Mouse (Mus musculus): ENCODE results near the gene Lmbrd1. TPM values are rescaled to one million over a fixed set of nuclear protein-coding genes. Genes with fewer than 3 reads are reported as not detected.

Gene Lmbrd1
- total RNA-seq, 1 experiment: 21.8 TPM

- in situ Hi-C loops (cut with MboI; ENCODE audit: low sequenced_read_pairs in 2 of 2, unreplicated experiment in 2 of 2): no loop called here
- H3K9ac ChIP-seq (ENCODE audit: insufficient read depth, low read depth, low read length, poor library complexity, severe bottlenecking): no peak overlapping the region
- peaks cover 0 to 2% of the 10 kb centered on the region in 2 experiments; a peak in 1 of 4 replicates for H3K4me1 ChIP-seq (ENCODE audit: control insufficient read depth in 2 of 2, insufficient read depth in 2 of 2, low read length in 2 of 2, poor library complexity in 1 of 2)
- no peaks in the 10 kb centered on the region for H3K9me3 ChIP-seq (ENCODE audit: control insufficient read depth, insufficient read depth, low read depth, low read length)
- H3K4me3 ChIP-seq (ENCODE audit: insufficient read depth in 1 of 2, low read depth in 1 of 2, low read length in 2 of 2, poor library complexity in 1 of 2, severe bottlenecking in 1 of 2): no peak overlapping the region
- TF ChIP-seq MAFK (IDR thresholded peaks at IDR 0.05; ENCODE audit: insufficient read depth, low read depth, low read length) (no peak), ZNF384 (IDR thresholded peaks at IDR 0.05; ENCODE audit: low read depth, low read length) (no peak), ZC3H11A (IDR thresholded peaks at IDR 0.05; ENCODE audit: borderline replicate concordance, low read depth, low read length) (no peak), HCFC1 (IDR thresholded peaks at IDR 0.05; ENCODE audit: borderline replicate concordance, insufficient read depth, low read length) (no peak), CHD2 (IDR thresholded peaks at IDR 0.05; ENCODE audit: low read depth, low read length) (no peak)
- DNase-seq (ENCODE audit: low read depth, low spot score): no peak
- no peaks in the 10 kb centered on the region for H3K36me3 ChIP-seq (ENCODE audit: control insufficient read depth, insufficient read depth, low read length, poor library complexity, severe bottlenecking)
- no peak overlapping the region for H3K27ac ChIP-seq (ENCODE audit: insufficient read depth, low read depth, low read length, poor library complexity, severe bottlenecking)
These were observed 8.0 kb downstream of the Lmbrd1 start for GRCm38 (mm10) chr1:24686235-24687021.

- Histone ChIP-seq H3K36me3 (ENCODE audit: control insufficient read depth, insufficient read depth, low read length, poor library complexity, severe bottlenecking) (no peaks in the 10 kb centered on the region; the same call in 1 of the 2 replicates), H3K27ac (ENCODE audit: insufficient read depth, low read depth, low read length, poor library complexity, severe bottlenecking) (no peak overlapping the region), H3K9me3 (ENCODE audit: control insufficient read depth, insufficient read depth, low read depth, low read length) (no peaks in the 10 kb centered on the region), H3K4me3 (ENCODE audit: insufficient read depth in 1 of 2, low read depth in 1 of 2, low read length in 2 of 2, poor library complexity in 1 of 2, severe bottlenecking in 1 of 2) (no peak overlapping the region), H3K4me1 (ENCODE audit: control insufficient read depth in 2 of 2, insufficient read depth in 2 of 2, low read length in 2 of 2, poor library complexity in 1 of 2) (peaks cover 2 to 5% of the 10 kb centered on the region in 2 experiments; a peak in 1 of 4 replicates), H3K9ac (ENCODE audit: insufficient read depth, low read depth, low read length, poor library complexity, severe bottlenecking) (no peak overlapping the region)
- TF ChIP-seq CHD2 (IDR thresholded peaks at IDR 0.05; ENCODE audit: low read depth, low read length) (no peak), HCFC1 (IDR thresholded peaks at IDR 0.05; ENCODE audit: borderline replicate concordance, insufficient read depth, low read length) (no peak), MAFK (IDR thresholded peaks at IDR 0.05; ENCODE audit: insufficient read depth, low read depth, low read length) (no peak), ZC3H11A (IDR thresholded peaks at IDR 0.05; ENCODE audit: borderline replicate concordance, low read depth, low read length) (no peak), ZNF384 (IDR thresholded peaks at IDR 0.05; ENCODE audit: low read depth, low read length) (no peak)
- DNase-seq (ENCODE audit: low read depth, low spot score): no peak
- in situ Hi-C loops (cut with MboI; ENCODE audit: low sequenced_read_pairs in 2 of 2, unreplicated experiment in 2 of 2): no loop called here
These were observed 19.2 kb downstream of the Lmbrd1 start for GRCm38 (mm10) chr1:24697677-24698076.

GRCm38 (mm10) chr1:24698146-24698880 lies 19.9 kb downstream of the Lmbrd1 start:
- DNase-seq (ENCODE audit: low read depth, low spot score): no peak
- Histone ChIP-seq H3K4me3 (ENCODE audit: insufficient read depth in 1 of 2, low read depth in 1 of 2, low read length in 2 of 2, poor library complexity in 1 of 2, severe bottlenecking in 1 of 2) (no peak overlapping the region), H3K27ac (ENCODE audit: insufficient read depth, low read depth, low read length, poor library complexity, severe bottlenecking) (no peak overlapping the region), H3K9ac (ENCODE audit: insufficient read depth, low read depth, low read length, poor library complexity, severe bottlenecking) (no peak overlapping the region), H3K4me1 (ENCODE audit: control insufficient read depth in 2 of 2, insufficient read depth in 2 of 2, low read length in 2 of 2, poor library complexity in 1 of 2) (peaks cover 2 to 5% of the 10 kb centered on the region in 2 experiments; a peak in 1 of 4 replicates), H3K36me3 (ENCODE audit: control insufficient read depth, insufficient read depth, low read length, poor library complexity, severe bottlenecking) (no peaks in the 10 kb centered on the region), H3K9me3 (ENCODE audit: control insufficient read depth, insufficient read depth, low read depth, low read length) (no peaks in the 10 kb centered on the region)
- in situ Hi-C loops (cut with MboI; ENCODE audit: low sequenced_read_pairs in 2 of 2, unreplicated experiment in 2 of 2): no loop called here
- TF ChIP-seq HCFC1 (IDR thresholded peaks at IDR 0.05; ENCODE audit: borderline replicate concordance, insufficient read depth, low read length): no peak
- no peak for TF ChIP-seq CHD2 (IDR thresholded peaks at IDR 0.05; ENCODE audit: low read depth, low read length)
- no peak for TF ChIP-seq ZC3H11A (IDR thresholded peaks at IDR 0.05; ENCODE audit: borderline replicate concordance, low read depth, low read length)
- TF ChIP-seq MAFK (IDR thresholded peaks at IDR 0.05; ENCODE audit: insufficient read depth, low read depth, low read length): no peak
- no peak for TF ChIP-seq ZNF384 (IDR thresholded peaks at IDR 0.05; ENCODE audit: low read depth, low read length)

- H3K27ac ChIP-seq (ENCODE audit: insufficient read depth, low read depth, low read length, poor library complexity, severe bottlenecking): no peak overlapping the region
- no peaks in the 10 kb centered on the region for H3K36me3 ChIP-seq (ENCODE audit: control insufficient read depth, insufficient read depth, low read length, poor library complexity, severe bottlenecking)
- TF ChIP-seq HCFC1 (IDR thresholded peaks at IDR 0.05; ENCODE audit: borderline replicate concordance, insufficient read depth, low read length): no peak
- TF ChIP-seq ZC3H11A (IDR thresholded peaks at IDR 0.05; ENCODE audit: borderline replicate concordance, low read depth, low read length): no peak
- no peak for TF ChIP-seq CHD2 (IDR thresholded peaks at IDR 0.05; ENCODE audit: low read depth, low read length)
- no peak for TF ChIP-seq ZNF384 (IDR thresholded peaks at IDR 0.05; ENCODE audit: low read depth, low read length)
- TF ChIP-seq MAFK (IDR thresholded peaks at IDR 0.05; ENCODE audit: insufficient read depth, low read depth, low read length): no peak
- no peaks in the 10 kb centered on the region for H3K9me3 ChIP-seq (ENCODE audit: control insufficient read depth, insufficient read depth, low read depth, low read length)
- H3K4me3 ChIP-seq (ENCODE audit: insufficient read depth in 1 of 2, low read depth in 1 of 2, low read length in 2 of 2, poor library complexity in 1 of 2, severe bottlenecking in 1 of 2): 0 out of 4 replicates have a peak overlapping the region, but pooled peaks of 1 of the 2 experiments have one; percentile 34
- DNase-seq (ENCODE audit: low read depth, low spot score): peak; percentile 73
- peaks cover 2 to 5% of the 10 kb centered on the region in 2 experiments; a peak in 1 of 4 replicates for H3K4me1 ChIP-seq (ENCODE audit: control insufficient read depth in 2 of 2, insufficient read depth in 2 of 2, low read length in 2 of 2, poor library complexity in 1 of 2)
- in situ Hi-C loops (cut with MboI; ENCODE audit: low sequenced_read_pairs in 2 of 2, unreplicated experiment in 2 of 2): no loop called here
- H3K9ac ChIP-seq (ENCODE audit: insufficient read depth, low read depth, low read length, poor library complexity, severe bottlenecking): no peak overlapping the region
These were observed 20.9 kb downstream of the Lmbrd1 start for GRCm38 (mm10) chr1:24699320-24699719.

All from ES-E14 (cell line).